ENCODE assay signal across 8 mouse cellular contexts in the genomic region with DNA sequence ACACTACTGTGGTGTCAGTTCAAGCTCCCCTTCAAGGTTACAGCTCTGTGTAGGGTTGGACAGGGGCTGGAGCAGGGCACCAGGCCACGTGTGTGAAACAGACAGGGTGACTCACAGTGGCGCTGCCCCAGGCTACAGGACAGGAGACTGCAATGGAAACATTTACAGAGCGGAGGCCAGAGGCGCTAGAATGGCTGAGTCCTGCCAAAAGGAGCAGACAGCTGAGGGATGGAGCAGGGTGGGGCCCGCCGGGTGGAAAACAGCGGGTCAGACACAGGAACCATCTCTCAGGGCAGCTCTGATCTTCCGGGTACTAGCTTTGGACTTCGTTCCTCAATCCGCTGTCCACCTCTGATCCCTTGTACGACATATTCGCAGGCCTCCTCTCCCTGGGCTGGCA. TPM values are rescaled to one million over a fixed set of nuclear protein-coding genes. Genes with fewer than 3 reads are reported as not detected.
DNase-seq lines count a peak whose midpoint lies in the region; ATAC-seq and TF ChIP-seq lines count a peak whose summit lies in the region.

No protein-coding gene starts in this region.

- no peak overlapping the region for H3K9ac ChIP-seq in midbrain, embryonic 11.5 days (ENCODE audit: low read length)
- H3K9ac ChIP-seq in midbrain, embryonic 15.5 days = no peak overlapping the region
- H3K9ac ChIP-seq in hindbrain, embryonic 12.5 days = no peak overlapping the region

- H3K9me3 ChIP-seq in midbrain, embryonic 10.5 days (replicated peaks) = no peaks in the 10 kb centered on the region
- no peaks in the 10 kb centered on the region for H3K9me3 ChIP-seq in midbrain, embryonic 11.5 days (ENCODE audit: control insufficient read depth, low read length)
- no peaks in the 10 kb centered on the region for H3K9me3 ChIP-seq in midbrain, embryonic 15.5 days
- no peaks in the 10 kb centered on the region for H3K9me3 ChIP-seq in hindbrain, embryonic 12.5 days (replicated peaks)

- DNase-seq in midbrain, embryonic 10.5 days (ENCODE audit: low spot score) = no peak
- no peak for DNase-seq in midbrain, embryonic 11.5 days (ENCODE audit: low spot score, missing footprints)
- peak; percentile 72 to 81 for DNase-seq in gastrocnemius, postnatal 36 days
- DNase-seq in kidney, postnatal 14 days = peak; percentile 62
- DNase-seq in frontal cortex, postnatal 36 days (ENCODE audit: low spot score in 2 of 2) = no peak

- no peak overlapping the region for H3K4me3 ChIP-seq in midbrain, embryonic 10.5 days
- H3K4me3 ChIP-seq in midbrain, embryonic 11.5 days (ENCODE audit: low read depth, low read length) = no peak overlapping the region
- H3K4me3 ChIP-seq in testis, adult 2 months (ENCODE audit: control insufficient read depth, low read depth, low read length) = no peak overlapping the region
- H3K4me3 ChIP-seq in midbrain, embryonic 15.5 days = no peak overlapping the region
- H3K4me3 ChIP-seq in hindbrain, embryonic 12.5 days = no peak overlapping the region

- intact Hi-C loops in gastrocnemius, postnatal 36 days (cut with DNase I) = loop anchor here (5.0 kb wide), 1 partner anchor 73 kb away; a partner anchor contains a TSS

- no peak for TF ChIP-seq CTCF in testis, adult 2 months (IDR thresholded peaks at IDR 0.05; ENCODE audit: control insufficient read depth, insufficient read depth, insufficient replicate concordance, low read depth, low read length)

- WGBS in midbrain, embryonic 10.5 days = 90% methylated on average over 12 of the region's 12 CpGs
- 88% methylated on average over 12 of the region's 12 CpGs for WGBS in midbrain, embryonic 11.5 days
- WGBS in midbrain, embryonic 15.5 days = 87% methylated on average over 12 of the region's 12 CpGs
- 92% methylated on average over 12 of the region's 12 CpGs for WGBS in hindbrain, embryonic 12.5 days

- H3K4me1 ChIP-seq in midbrain, embryonic 10.5 days = peaks cover 27% of the 10 kb centered on the region
- no peaks in the 10 kb centered on the region for H3K4me1 ChIP-seq in midbrain, embryonic 11.5 days (ENCODE audit: control insufficient read depth, insufficient read depth, low read length)
- H3K4me1 ChIP-seq in testis, adult 2 months (ENCODE audit: control insufficient read depth, insufficient read depth, low read length) = peaks cover 2% of the 10 kb centered on the region; the same call in 1 of the 2 replicates
- H3K4me1 ChIP-seq in midbrain, embryonic 15.5 days = peaks cover 4% of the 10 kb centered on the region; the same call in 1 of the 2 replicates
- peaks cover 23% of the 10 kb centered on the region for H3K4me1 ChIP-seq in hindbrain, embryonic 12.5 days

- H3K27ac ChIP-seq in midbrain, embryonic 10.5 days (replicated peaks) = 0 out of 2 replicates have a peak overlapping the region, but pooled peaks have one; percentile 4
- H3K27ac ChIP-seq in midbrain, embryonic 11.5 days (ENCODE audit: low read depth, low read length) = no peak overlapping the region
- H3K27ac ChIP-seq in testis, adult 2 months (ENCODE audit: control insufficient read depth, insufficient read depth, low read depth, low read length) = peak overlapping the region; percentile 46
- no peak overlapping the region for H3K27ac ChIP-seq in midbrain, embryonic 15.5 days
- H3K27ac ChIP-seq in hindbrain, embryonic 12.5 days = no peak overlapping the region

- H3K27me3 ChIP-seq in midbrain, embryonic 10.5 days (ENCODE audit: low read depth, poor library complexity, severe bottlenecking) = no peaks in the 10 kb centered on the region
- H3K27me3 ChIP-seq in midbrain, embryonic 11.5 days (ENCODE audit: control insufficient read depth, insufficient read depth, low read length) = no peaks in the 10 kb centered on the region
- no peaks in the 10 kb centered on the region for H3K27me3 ChIP-seq in testis, adult 2 months (ENCODE audit: control insufficient read depth, insufficient read depth, low read length)
- H3K27me3 ChIP-seq in midbrain, embryonic 15.5 days (replicated peaks) = no peaks in the 10 kb centered on the region
- no peaks in the 10 kb centered on the region for H3K27me3 ChIP-seq in hindbrain, embryonic 12.5 days

- no peak for TF ChIP-seq POLR2A in testis, adult 2 months (IDR thresholded peaks at IDR 0.05; ENCODE audit: control insufficient read depth, low read depth, low read length)

- ATAC-seq in midbrain, embryonic 11.5 days (ENCODE audit: low FRiP score) = no peak
- no peak for ATAC-seq in midbrain, embryonic 15.5 days (replicated peaks)
- ATAC-seq in hindbrain, embryonic 12.5 days (ENCODE audit: low FRiP score) = no peak

- H3K4me2 ChIP-seq in midbrain, embryonic 11.5 days = no peak overlapping the region
- H3K4me2 ChIP-seq in midbrain, embryonic 15.5 days = no peak overlapping the region
- H3K4me2 ChIP-seq in hindbrain, embryonic 12.5 days (replicated peaks) = no peak overlapping the region

- H3K36me3 ChIP-seq in midbrain, embryonic 10.5 days = peaks cover 2% of the 10 kb centered on the region
- H3K36me3 ChIP-seq in midbrain, embryonic 11.5 days (ENCODE audit: control insufficient read depth, insufficient read depth, low read length) = no peaks in the 10 kb centered on the region
- no peaks in the 10 kb centered on the region for H3K36me3 ChIP-seq in testis, adult 2 months (ENCODE audit: control insufficient read depth, insufficient read depth, low read length)
- H3K36me3 ChIP-seq in midbrain, embryonic 15.5 days (replicated peaks) = no peaks in the 10 kb centered on the region
- H3K36me3 ChIP-seq in hindbrain, embryonic 12.5 days = no peaks in the 10 kb centered on the region

RNA-seq across cellular contexts. Expression of a gene that starts 4.3 kb away (rescaled TPM):
- 0.32 and 0.39 TPM in 2 replicates for polyA plus RNA-seq in midbrain, embryonic 10.5 days (2016; fragmentation: Nextera tagmentation; extraction: Ambion mirVana)
- polyA plus RNA-seq in midbrain, embryonic 11.5 days (2014; fragmentation: Nextera tagmentation; extraction: Ambion mirVana) = 0.12 and 0.29 TPM in 2 replicates
- total RNA-seq in gastrocnemius, postnatal 36 days (2021) = under 1 TPM; 0.13 to 0.35 TPM
- 0.12 TPM in 1 of 2 replicates, not detected in the other for polyA plus RNA-seq in testis, adult 2 months (2012; rRNA removed)
- 0.18 and 0.33 TPM in 2 replicates for polyA plus RNA-seq in midbrain, embryonic 15.5 days (2015; fragmentation: Nextera tagmentation; extraction: Ambion mirVana)
- 0.45 and 0.90 TPM in 2 replicates for polyA plus RNA-seq in hindbrain, embryonic 12.5 days (2016; fragmentation: Nextera tagmentation; extraction: Ambion mirVana)

RNA-seq across cellular contexts. Expression of a gene that starts 13.5 kb away (rescaled TPM):
- 0.77 and 2.5 TPM in 2 replicates for polyA plus RNA-seq in midbrain, embryonic 10.5 days (2016; fragmentation: Nextera tagmentation; extraction: Ambion mirVana)
- polyA plus RNA-seq in midbrain, embryonic 11.5 days (2014; fragmentation: Nextera tagmentation; extraction: Ambion mirVana) = 1.9 and 2.5 TPM in 2 replicates
- 1 to 10 TPM; 1.1 to 1.2 TPM for total RNA-seq in gastrocnemius, postnatal 36 days (2021)
- polyA plus RNA-seq in testis, adult 2 months (2012; rRNA removed) = 0.27 and 0.43 TPM in 2 replicates
- 8.2 and 9.5 TPM in 2 replicates for polyA plus RNA-seq in midbrain, embryonic 15.5 days (2015; fragmentation: Nextera tagmentation; extraction: Ambion mirVana)
- 5.0 TPM in 2 replicates for polyA plus RNA-seq in hindbrain, embryonic 12.5 days (2016; fragmentation: Nextera tagmentation; extraction: Ambion mirVana)

RNA-seq across cellular contexts. Expression of a gene that starts 31.9 kb away (rescaled TPM):
- polyA plus RNA-seq in midbrain, embryonic 10.5 days (2016; fragmentation: Nextera tagmentation; extraction: Ambion mirVana) = 1.7 and 2.0 TPM in 2 replicates
- 1.5 and 2.7 TPM in 2 replicates for polyA plus RNA-seq in midbrain, embryonic 11.5 days (2014; fragmentation: Nextera tagmentation; extraction: Ambion mirVana)
- total RNA-seq in gastrocnemius, postnatal 36 days (2021) = 10 to 100 TPM; 25.3 to 30.4 TPM
- 1.2 TPM in 2 replicates for polyA plus RNA-seq in testis, adult 2 months (2012; rRNA removed)
- 2.5 and 2.7 TPM in 2 replicates for polyA plus RNA-seq in midbrain, embryonic 15.5 days (2015; fragmentation: Nextera tagmentation; extraction: Ambion mirVana)
- 1.8 and 2.4 TPM in 2 replicates for polyA plus RNA-seq in hindbrain, embryonic 12.5 days (2016; fragmentation: Nextera tagmentation; extraction: Ambion mirVana)

RNA-seq across cellular contexts. Expression of a gene that starts 50.9 kb away (rescaled TPM):
- polyA plus RNA-seq in midbrain, embryonic 10.5 days (2016; fragmentation: Nextera tagmentation; extraction: Ambion mirVana) = 56.6 and 64.7 TPM in 2 replicates
- polyA plus RNA-seq in midbrain, embryonic 11.5 days (2014; fragmentation: Nextera tagmentation; extraction: Ambion mirVana) = 33.5 and 34.1 TPM in 2 replicates
- total RNA-seq in gastrocnemius, postnatal 36 days (2021) = 1 to 10 TPM; 6.1 to 9.2 TPM
- 14.8 and 14.9 TPM in 2 replicates for polyA plus RNA-seq in testis, adult 2 months (2012; rRNA removed)
- 16.7 and 17.9 TPM in 2 replicates for polyA plus RNA-seq in midbrain, embryonic 15.5 days (2015; fragmentation: Nextera tagmentation; extraction: Ambion mirVana)
- polyA plus RNA-seq in hindbrain, embryonic 12.5 days (2016; fragmentation: Nextera tagmentation; extraction: Ambion mirVana) = 22.9 and 26.3 TPM in 2 replicates

RNA-seq across cellular contexts. Expression of a gene that starts 57.0 kb away (rescaled TPM):
- polyA plus RNA-seq in midbrain, embryonic 10.5 days (2016; fragmentation: Nextera tagmentation; extraction: Ambion mirVana) = not detected in 2 replicates
- not detected in 2 replicates for polyA plus RNA-seq in midbrain, embryonic 11.5 days (2014; fragmentation: Nextera tagmentation; extraction: Ambion mirVana)
- total RNA-seq in gastrocnemius, postnatal 36 days (2021) = not detected
- polyA plus RNA-seq in testis, adult 2 months (2012; rRNA removed) = 0.07 TPM in 1 of 2 replicates, not detected in the other
- 0.46 TPM in 1 of 2 replicates, not detected in the other for polyA plus RNA-seq in midbrain, embryonic 15.5 days (2015; fragmentation: Nextera tagmentation; extraction: Ambion mirVana)
- polyA plus RNA-seq in hindbrain, embryonic 12.5 days (2016; fragmentation: Nextera tagmentation; extraction: Ambion mirVana) = 0.41 and 0.46 TPM in 2 replicates

Comparison
In these comparisons a context has a peak if more than half of its experiments do, and no peak if none do; other contexts are left out.
1. H3K27ac ChIP-seq: peak in midbrain, embryonic 10.5 days (single experiment) and testis, adult 2 months (single experiment); none in midbrain, embryonic 11.5 days (single experiment), midbrain, embryonic 15.5 days (single experiment) and hindbrain, embryonic 12.5 days (single experiment).
2. DNase-seq: peak in gastrocnemius, postnatal 36 days (2 of 2) and kidney, postnatal 14 days (single experiment); none in midbrain, embryonic 10.5 days (single experiment), midbrain, embryonic 11.5 days (single experiment) and frontal cortex, postnatal 36 days (0 of 2).